Mouse (Mus musculus) thymus, postnatal 14 days (tissue): ENCODE results near the gene Olfr601.
"Not testable (repeated sequence)": the region's sequence is repeated elsewhere in the genome, so short reads cannot be mapped to it uniquely, and the experiment has no call there.

Experiments used
- DNase-seq: peaks from one replicate; pipeline ENCODE4 v3.0.0; 2021

Gene Olfr601

GRCm38 (mm10) chr7:103362555-103362954, at the start of gene Olfr601:
Gene Olfr601 (minus strand): TSS chr7:103362655.
- DNase-seq: no peak

GRCm38 (mm10) chr7:103406521-103407055, 44.1 kb upstream of the Olfr601 start:
- not testable (repeated sequence) for DNase-seq

- DNase-seq: no peak
Observed at GRCm38 (mm10) chr7:103398981-103399380, 36.5 kb upstream of the Olfr601 start.

- DNase-seq: no peak
Observed at GRCm38 (mm10) chr7:103397758-103398157, 35.3 kb upstream of the Olfr601 start.

- DNase-seq: no peak
Observed at GRCm38 (mm10) chr7:103386077-103386476, 23.6 kb upstream of the Olfr601 start, which contains the start of gene Olfr603. Gene Olfr603 (minus strand): TSS chr7:103386177.

- DNase-seq: no peak
Observed at GRCm38 (mm10) chr7:103349569-103349968, 12.9 kb downstream of the Olfr601 start, which contains the start of gene Olfr600. Gene Olfr600 (minus strand): TSS chr7:103349669.

GRCm38 (mm10) chr7:103335617-103336016, 26.8 kb downstream of the Olfr601 start, which contains the start of gene Olfr599:
Gene Olfr599 (plus strand): TSS chr7:103335917.
- no peak for DNase-seq

GRCm38 (mm10) chr7:103323268-103323667, 39.2 kb downstream of the Olfr601 start, which contains the start of gene Olfr598:
Gene Olfr598 (plus strand): TSS chr7:103323568.
- no peak for DNase-seq

GRCm38 (mm10) chr7:103316015-103316414, 46.4 kb downstream of the Olfr601 start, which contains the start of gene Olfr597:
Gene Olfr597 (plus strand): TSS chr7:103316315.
- not testable (repeated sequence) for DNase-seq
